Mouse (Mus musculus) liver, embryonic 15.5 days (tissue): ENCODE measurements around the gene Slc13a5. TPM values are rescaled to one million over a fixed set of nuclear protein-coding genes. Genes with fewer than 3 reads are reported as not detected.

Experiments
- ATAC-seq: fragments of 200-750 bp; cut with Nextera tagmentation; 2 replicates; pipeline ENCODE4 v1.8.0; 2017; ENCODE audit warnings: moderate number of reproducible peaks, mild to moderate bottlenecking, moderate library complexity; ENCODE audit not compliant: insufficient read depth
- H3K27ac ChIP-seq: fragments of 300-500 bp; sonication (generic); replicated peaks from 2 replicates; pipeline ENCODE4 v1.5.1; 2015; ENCODE audit warnings: mild to moderate bottlenecking, inconsistent platforms
- H3K27me3 ChIP-seq: fragments of 300-500 bp; sonication (generic); 2 replicates; pipeline ENCODE4 v1.6.1; 2015; ENCODE audit warnings: mild to moderate bottlenecking, inconsistent platforms
- H3K36me3 ChIP-seq: fragments of 300-500 bp; sonication (generic); replicated peaks from 2 replicates; pipeline ENCODE4 v1.6.1; 2015; ENCODE audit warnings: moderate library complexity, mild to moderate bottlenecking, inconsistent platforms
- H3K4me1 ChIP-seq: fragments of 300-500 bp; sonication (generic); replicated peaks from 2 replicates; pipeline ENCODE4 v1.6.1; 2015; ENCODE audit warnings: inconsistent platforms
- H3K4me2 ChIP-seq: fragments of 300-500 bp; sonication (generic); 2 replicates; pipeline ENCODE4 v1.6.1; 2015; ENCODE audit warnings: moderate library complexity, mild to moderate bottlenecking, inconsistent platforms
- H3K4me3 ChIP-seq: fragments of 300-500 bp; sonication (generic); replicated peaks from 2 replicates; pipeline ENCODE4 v1.5.1; 2015; ENCODE audit warnings: mild to moderate bottlenecking, inconsistent platforms
- H3K9ac ChIP-seq: fragments of 300-500 bp; sonication (generic); 2 replicates; pipeline ENCODE4 v1.6.1; 2015; ENCODE audit warnings: moderate library complexity, mild to moderate bottlenecking, inconsistent platforms
- H3K9me3 ChIP-seq: fragments of 300-500 bp; sonication (generic); replicated peaks from 2 replicates; pipeline ENCODE4 v1.6.1; 2016; ENCODE audit warnings: inconsistent platforms
- WGBS: fragments of 180-500 bp; shearing (Covaris S2); methylation state at CpG from one replicate; pipeline ENCODE4 v1.1.7; 2015; ENCODE audit warnings: mixed read lengths; ENCODE audit not compliant: insufficient replicate concordance; 5-methylcytosine and 5-hydroxymethylcytosine counted together
- polyA plus RNA-seq: library from polyadenylated mRNA; unstranded; fragments of >200 nt; fragmentation: Nextera tagmentation; extraction: Ambion mirVana; gene quantifications from 2 replicates; pipeline ENCODE4 v1.2.1, GENCODE M21; 2015

The Slc13a5 gene
- polyA plus RNA-seq, 1 experiment from 2014 or later = not detected

GRCm38 (mm10) chr11:72286651-72287050, 19.6 kb upstream of the Slc13a5 start:
- 58% methylated on average over 3 of the region's 3 CpGs for WGBS
- ATAC-seq = no peak
- H3K4me2 ChIP-seq = no peak overlapping the region
- no peaks in the 10 kb centered on the region for H3K9me3 ChIP-seq
- H3K27me3 ChIP-seq = no peaks in the 10 kb centered on the region
- no peaks in the 10 kb centered on the region for H3K36me3 ChIP-seq
- no peak overlapping the region for H3K9ac ChIP-seq
- no peak overlapping the region for H3K4me3 ChIP-seq
- no peaks in the 10 kb centered on the region for H3K4me1 ChIP-seq
- no peak overlapping the region for H3K27ac ChIP-seq

- 43% methylated on average over 6 of the region's 6 CpGs for WGBS
- no peak overlapping the region for H3K9ac ChIP-seq
These were observed 19.0 kb upstream of the Slc13a5 start for GRCm38 (mm10) chr11:72285971-72286480.

GRCm38 (mm10) chr11:72284532-72285182, 17.6 kb upstream of the Slc13a5 start:
- Histone ChIP-seq H3K4me1 (no peaks in the 10 kb centered on the region), H3K27ac (no peak overlapping the region), H3K4me2 (no peak overlapping the region), H3K9me3 (no peaks in the 10 kb centered on the region), H3K9ac (no peak overlapping the region), H3K27me3 (no peaks in the 10 kb centered on the region), H3K36me3 (no peaks in the 10 kb centered on the region), H3K4me3 (no peak overlapping the region)
- WGBS = 63% methylated on average over 14 of the region's 14 CpGs
- ATAC-seq = no peak

More at GRCm38 (mm10) chr11:72285971-72286480, 19.0 kb upstream of the Slc13a5 start:
- no peak for ATAC-seq
- H3K27me3 ChIP-seq = no peaks in the 10 kb centered on the region
- no peak overlapping the region for H3K4me3 ChIP-seq
- H3K27ac ChIP-seq = no peak overlapping the region
- no peaks in the 10 kb centered on the region for H3K36me3 ChIP-seq
- H3K9me3 ChIP-seq = no peaks in the 10 kb centered on the region
- H3K4me1 ChIP-seq = no peaks in the 10 kb centered on the region
- H3K4me2 ChIP-seq = no peak overlapping the region

GRCm38 (mm10) chr11:72283486-72284224, 16.6 kb upstream of the Slc13a5 start:
- Histone ChIP-seq H3K4me2 (no peak overlapping the region), H3K27me3 (no peaks in the 10 kb centered on the region), H3K4me3 (no peak overlapping the region), H3K27ac (no peak overlapping the region), H3K9me3 (no peaks in the 10 kb centered on the region), H3K4me1 (no peaks in the 10 kb centered on the region), H3K9ac (no peak overlapping the region), H3K36me3 (no peaks in the 10 kb centered on the region)
- ATAC-seq = no peak
- 69% methylated on average over 16 of the region's 16 CpGs for WGBS

- Histone ChIP-seq H3K27ac (no peak overlapping the region), H3K4me2 (no peak overlapping the region), H3K4me1 (no peaks in the 10 kb centered on the region), H3K4me3 (no peak overlapping the region), H3K9me3 (no peaks in the 10 kb centered on the region), H3K27me3 (no peaks in the 10 kb centered on the region), H3K9ac (no peak overlapping the region), H3K36me3 (no peaks in the 10 kb centered on the region)
- ATAC-seq = no peak
- WGBS = 52% methylated on average over 5 of the region's 5 CpGs
These were observed 14.9 kb upstream of the Slc13a5 start for GRCm38 (mm10) chr11:72281852-72282400.

GRCm38 (mm10) chr11:72281143-72281851, 14.3 kb upstream of the Slc13a5 start:
- no peak overlapping the region for H3K4me3 ChIP-seq
- no peaks in the 10 kb centered on the region for H3K27me3 ChIP-seq
- ATAC-seq = no peak
- no peak overlapping the region for H3K9ac ChIP-seq
- H3K36me3 ChIP-seq = no peaks in the 10 kb centered on the region
- no peak overlapping the region for H3K4me2 ChIP-seq
- no peaks in the 10 kb centered on the region for H3K4me1 ChIP-seq
- WGBS = 48% methylated on average over 5 of the region's 5 CpGs
- H3K27ac ChIP-seq = no peak overlapping the region
- no peaks in the 10 kb centered on the region for H3K9me3 ChIP-seq

GRCm38 (mm10) chr11:72273341-72273740, 6.3 kb upstream of the Slc13a5 start:
- H3K4me2 ChIP-seq = no peak overlapping the region
- no peak overlapping the region for H3K27ac ChIP-seq
- no peak overlapping the region for H3K4me3 ChIP-seq
- H3K36me3 ChIP-seq = no peaks in the 10 kb centered on the region
- ATAC-seq = no peak
- H3K27me3 ChIP-seq = peaks cover 11% of the 10 kb centered on the region
- H3K9ac ChIP-seq = no peak overlapping the region
- WGBS = 50% methylated on average over 3 of the region's 3 CpGs
- H3K9me3 ChIP-seq = no peaks in the 10 kb centered on the region
- no peaks in the 10 kb centered on the region for H3K4me1 ChIP-seq

- WGBS = 30% methylated on average over 1 of the region's 1 CpGs
- no peak overlapping the region for H3K27ac ChIP-seq
- no peak for ATAC-seq
- H3K9ac ChIP-seq = no peak overlapping the region
- H3K4me2 ChIP-seq = no peak overlapping the region
- no peak overlapping the region for H3K4me3 ChIP-seq
- peaks cover 3% of the 10 kb centered on the region; the same call in 1 of the 2 replicates for H3K4me1 ChIP-seq
- peaks cover 26% of the 10 kb centered on the region for H3K27me3 ChIP-seq
- H3K9me3 ChIP-seq = no peaks in the 10 kb centered on the region
- H3K36me3 ChIP-seq = no peaks in the 10 kb centered on the region
These were observed 4.7 kb upstream of the Slc13a5 start for GRCm38 (mm10) chr11:72271761-72272160.

GRCm38 (mm10) chr11:72266207-72266959, 639 bp downstream of the Slc13a5 start:
- no peaks in the 10 kb centered on the region for H3K9me3 ChIP-seq
- peak overlapping the region; percentile 62 for H3K4me2 ChIP-seq
- peak overlapping the region; percentile 33 for H3K4me3 ChIP-seq
- no peak overlapping the region for H3K9ac ChIP-seq
- no peak for ATAC-seq
- no peaks in the 10 kb centered on the region for H3K36me3 ChIP-seq
- peaks cover 10% of the 10 kb centered on the region for H3K4me1 ChIP-seq
- peaks cover 61% of the 10 kb centered on the region for H3K27me3 ChIP-seq
- under 1% methylated on average over 46 of the region's 46 CpGs for WGBS
- H3K27ac ChIP-seq = no peak overlapping the region

GRCm38 (mm10) chr11:72265483-72265882, 1.5 kb downstream of the Slc13a5 start:
- no peak overlapping the region for H3K4me2 ChIP-seq
- ATAC-seq = no peak
- H3K9me3 ChIP-seq = no peaks in the 10 kb centered on the region
- no peak overlapping the region for H3K27ac ChIP-seq
- no peak overlapping the region for H3K9ac ChIP-seq
- whole genome bisulfite sequencing = 9% methylated on average over 11 of the region's 11 CpGs
- H3K36me3 ChIP-seq = no peaks in the 10 kb centered on the region
- peaks cover 10% of the 10 kb centered on the region for H3K4me1 ChIP-seq
- peaks cover 61% of the 10 kb centered on the region for H3K27me3 ChIP-seq
- H3K4me3 ChIP-seq = no peak overlapping the region
